Mouse (Mus musculus) left cerebral cortex, adult 8-10 months (tissue): ENCODE results near the gene Pim3. TPM values are rescaled to one million over a fixed set of nuclear protein-coding genes. Genes with fewer than 3 reads are reported as not detected.
A peak's percentile ranks its signal among the peaks of the same experiment; 100 is the strongest.
"Not testable (repeated sequence)": the region's sequence is repeated elsewhere in the genome, so short reads cannot be mapped to it uniquely, and the experiment has no call there.

Source experiments
- DNase-seq, 2 experiments: peaks; one replicate each; pipeline ENCODE4 v3.0.0; 2022; ENCODE audit warnings: low spot score in 2 of 2
- total RNA-seq, 4 experiments: library from RNA; stranded (reverse); gene quantifications; 2 replicates each; pipeline ENCODE4 v1.2.4; 2022

The Pim3 gene
- total RNA-seq: 10 to 100 TPM; 36.8 to 55.1 (median 43.8) TPM

GRCm38 (mm10) chr15:88861772-88862622, at the start of gene Pim3:
TSS of gene Pim3 (plus strand) at chr15:88862186.
- DNase-seq: peak; percentile 94 to 98

DNA sequence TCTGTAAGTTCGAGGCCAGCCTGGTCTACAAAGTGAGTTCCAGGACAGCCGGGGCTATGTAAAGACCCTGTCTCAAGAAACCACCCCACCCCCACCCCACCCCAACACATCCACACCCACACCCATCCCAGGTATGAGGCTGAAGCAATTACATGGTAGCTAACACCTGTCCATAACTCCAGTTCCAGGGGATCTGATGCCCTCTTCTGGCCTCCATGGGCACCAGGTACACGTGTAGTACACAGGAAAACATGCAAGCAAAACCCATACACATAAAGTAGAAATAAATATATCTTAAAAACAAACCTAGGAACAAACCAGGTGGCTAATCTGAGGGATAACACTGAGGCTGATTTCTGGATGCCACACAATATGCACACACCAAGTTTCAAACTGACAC, 48.7 kb upstream of the Pim3 start:
- no peak for DNase-seq

- DNase-seq: not testable (repeated sequence)
These were observed 48.1 kb upstream of the Pim3 start for GRCm38 (mm10) chr15:88813873-88814272.

- no peak for DNase-seq
These were observed 47.5 kb upstream of the Pim3 start for GRCm38 (mm10) chr15:88814411-88815047.

- DNase-seq: no peak
These were observed 46.7 kb upstream of the Pim3 start for GRCm38 (mm10) chr15:88815196-88815700.

GRCm38 (mm10) chr15:88819026-88819905, 42.7 kb upstream of the Pim3 start, which contains the start of the genes Alg12 and Creld2:
TSS of gene Alg12 (minus strand) at chr15:88819318.
TSS of gene Creld2 (plus strand) at chr15:88819646.
- DNase-seq: peak; percentile 98 to 100

DNA sequence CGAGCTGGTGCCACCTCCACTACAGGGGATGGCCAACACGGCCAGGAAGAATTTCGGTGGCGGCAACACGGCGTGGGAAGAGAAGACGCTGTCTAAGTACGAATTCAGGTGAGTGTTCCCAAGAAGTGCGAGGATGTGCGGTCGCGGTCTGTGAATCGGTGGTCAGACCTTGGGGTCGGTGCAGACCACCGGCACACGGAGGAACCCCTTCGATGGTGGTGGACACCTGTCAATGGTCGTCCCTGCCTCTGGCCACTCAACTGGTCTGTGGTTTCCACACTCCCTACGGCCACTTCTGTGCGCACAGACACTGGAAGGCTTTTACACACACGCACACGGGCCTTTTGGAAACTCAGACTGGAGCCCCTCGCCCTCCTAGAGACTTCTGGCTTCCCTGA, 42.1 kb upstream of the Pim3 start:
- no peak for DNase-seq

GRCm38 (mm10) chr15:88821403-88821802, 40.6 kb upstream of the Pim3 start:
- DNase-seq: no peak

DNA sequence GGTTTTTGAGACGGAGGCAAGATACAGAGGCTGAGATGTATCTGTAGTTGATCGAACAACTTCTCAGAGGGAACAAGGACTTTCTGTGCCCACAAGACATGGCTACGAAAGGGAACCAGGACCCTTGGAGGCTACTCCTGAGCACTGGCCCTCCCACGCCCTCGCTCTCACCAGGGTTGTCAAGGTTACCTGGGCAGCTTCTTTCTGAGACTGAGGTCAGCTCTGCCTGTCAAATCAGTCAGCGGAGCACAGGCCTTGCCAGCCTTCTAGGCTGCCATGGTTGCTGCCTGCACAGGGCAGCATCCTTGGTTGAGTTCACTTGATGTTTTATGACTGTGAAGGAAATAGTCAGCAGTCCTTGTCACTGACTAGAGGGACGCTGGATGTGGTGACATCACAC, 39.5 kb upstream of the Pim3 start:
- DNase-seq: no peak

DNA sequence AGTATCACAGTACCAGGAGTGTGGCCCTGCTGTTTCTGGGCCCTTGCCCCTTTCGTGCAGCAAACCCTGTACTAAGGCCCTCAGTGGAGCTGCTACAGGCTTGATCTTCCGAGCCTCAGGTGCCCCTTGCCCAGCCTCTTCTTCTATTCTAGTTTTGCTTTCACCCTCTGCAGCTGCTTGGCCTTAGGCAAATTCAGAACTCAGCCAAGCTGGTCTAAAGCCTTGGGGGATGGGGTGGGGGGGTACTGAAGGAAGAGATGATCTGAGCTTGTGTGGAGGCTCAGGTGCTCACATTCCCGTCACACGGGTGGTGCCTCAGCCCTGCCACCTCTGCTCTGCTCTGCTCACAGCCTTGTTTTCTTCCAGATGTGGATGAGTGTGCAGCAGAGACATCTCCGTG, 38.6 kb upstream of the Pim3 start:
- no peak for DNase-seq

DNA sequence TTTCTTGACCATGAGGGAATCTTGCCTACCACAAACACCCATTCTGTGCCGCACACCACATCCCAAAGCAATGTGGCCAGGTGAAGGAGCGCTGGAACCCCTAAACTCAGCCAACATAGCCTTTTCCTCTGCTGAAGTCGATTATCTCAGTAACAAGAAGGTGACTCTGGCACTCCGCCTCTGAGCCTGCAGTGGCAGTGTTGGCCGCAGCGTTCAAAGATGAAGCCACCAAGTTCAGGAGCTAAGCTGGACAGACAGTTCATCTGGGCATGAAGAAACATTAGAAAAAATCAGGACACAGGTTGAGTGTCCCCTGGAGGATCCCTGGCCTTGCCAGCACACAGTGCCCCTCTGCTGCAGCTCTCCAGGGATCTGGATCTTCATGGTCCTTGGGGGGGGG, 34.5 kb upstream of the Pim3 start:
- DNase-seq: no peak

DNA sequence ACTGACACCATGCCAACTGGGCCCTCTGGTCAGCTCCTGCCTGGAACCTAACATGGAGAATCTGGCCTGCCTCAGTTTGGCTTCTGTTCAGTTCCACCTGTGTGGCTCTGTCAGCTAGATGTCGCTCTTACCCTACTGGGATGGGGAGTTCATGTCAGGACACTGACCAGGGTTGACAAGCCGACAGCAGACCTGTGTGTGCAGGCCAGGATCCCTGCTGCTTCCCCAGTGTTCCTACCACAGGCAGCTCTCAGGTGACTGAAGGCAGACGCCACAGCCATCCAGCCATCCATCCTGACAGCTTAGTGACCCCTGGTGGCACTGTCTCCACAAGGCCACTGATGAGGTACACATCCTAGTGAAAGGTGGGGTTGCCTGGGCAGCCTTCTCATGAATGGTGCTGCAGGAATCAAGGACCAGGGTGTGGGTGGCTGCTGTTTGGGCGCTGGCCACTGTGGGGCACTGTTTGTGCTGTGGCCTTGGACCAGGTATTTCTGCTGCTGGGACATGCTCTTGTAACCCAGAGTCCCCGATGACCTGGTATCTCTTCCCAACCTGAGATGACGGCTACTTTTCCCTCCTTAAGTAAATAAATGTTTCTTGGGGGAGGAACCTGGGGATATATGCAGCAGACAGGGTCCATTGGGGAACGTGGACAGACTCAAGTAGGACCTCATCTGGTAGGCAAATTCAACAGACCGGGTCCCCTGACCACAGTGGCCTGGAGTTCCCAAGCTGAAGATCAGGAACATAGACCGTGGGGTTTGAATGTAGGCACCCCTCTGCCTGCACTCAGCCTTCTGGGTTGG, 33.8 kb upstream of the Pim3 start:
- peak in 1 of 2 experiments; percentile 30 for DNase-seq

- peak; percentile 61 to 82 for DNase-seq
These were observed 32.9 kb upstream of the Pim3 start for GRCm38 (mm10) chr15:88828800-88829705.

GRCm38 (mm10) chr15:88829791-88830440, 32.1 kb upstream of the Pim3 start:
- peak in 1 of 2 experiments; percentile 56 for DNase-seq

- no peak for DNase-seq
These were observed 31.3 kb upstream of the Pim3 start for GRCm38 (mm10) chr15:88830696-88831095.

DNA sequence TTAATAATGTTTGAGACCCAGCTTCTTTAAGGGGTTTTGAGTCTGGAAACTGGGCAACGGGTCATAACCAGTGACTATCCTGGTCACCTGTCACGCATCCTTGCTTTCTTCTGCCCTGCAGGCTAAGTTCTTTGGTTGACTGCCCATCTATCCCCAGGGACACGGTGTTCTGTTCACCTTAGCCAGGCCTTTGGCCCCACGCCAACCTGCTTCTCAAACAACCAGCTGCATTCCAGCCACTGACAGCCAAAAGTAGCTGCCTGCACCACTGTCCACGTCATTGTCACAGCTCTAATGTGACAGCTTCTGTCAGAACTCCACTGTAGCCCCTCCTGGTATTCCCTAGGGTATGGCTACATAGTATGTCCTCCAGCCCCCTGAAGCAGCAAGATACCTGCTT, 30.5 kb upstream of the Pim3 start:
- no peak for DNase-seq

GRCm38 (mm10) chr15:88832536-88832935, 29.4 kb upstream of the Pim3 start:
- DNase-seq: no peak

GRCm38 (mm10) chr15:88836031-88836430, 26.0 kb upstream of the Pim3 start:
- DNase-seq: no peak

DNA sequence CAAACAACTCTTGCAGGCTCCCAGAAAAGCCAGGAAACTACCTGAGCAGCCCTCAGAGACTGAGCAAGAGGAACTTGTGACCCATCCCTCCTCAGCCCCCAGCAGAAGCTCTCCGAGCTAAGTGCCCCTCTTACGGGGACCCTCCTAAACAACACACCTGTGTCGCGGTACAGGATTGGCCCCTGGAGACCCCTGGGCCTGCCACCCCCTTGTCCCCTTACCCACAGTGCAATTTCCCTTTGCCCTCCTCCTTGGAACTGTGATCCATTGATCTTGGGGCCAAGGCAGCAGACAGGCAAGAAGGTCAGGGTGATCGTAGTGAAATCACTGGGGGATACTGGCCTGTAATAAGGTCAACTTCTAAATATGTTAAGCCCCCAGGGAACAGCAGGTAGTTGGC, 25.4 kb upstream of the Pim3 start:
- DNase-seq: no peak
